In genomic region chr1:157181081-157181480, GRCm38 (mm10) we compare ENCODE assay signal across 10 mouse cellular contexts.
A peak's percentile ranks its signal among the peaks of the same experiment; 100 is the strongest.
DNase-seq lines count a peak whose midpoint lies in the region; ATAC-seq and TF ChIP-seq lines count a peak whose summit lies in the region.
"Had no signal": no experiment of that assay in that cellular context is flagged by ENCODE, and none has a peak within 500 bp of the region (broad histone marks: within the 10 kb centered on the region; RNA-seq: fewer than 3 reads in every experiment).

No protein-coding gene starts in this region.

- H3K4me2 ChIP-seq in forebrain, embryonic 15.5 days (replicated peaks): no peak overlapping the region
- no peak overlapping the region for H3K4me2 ChIP-seq in forebrain, embryonic 11.5 days (ENCODE audit: low read depth, low read length, severe bottlenecking)
- H3K4me2 ChIP-seq in hindbrain, embryonic 16.5 days (ENCODE audit: low read length): no peak overlapping the region
- H3K4me2 ChIP-seq in stomach, postnatal 0 days (replicated peaks; ENCODE audit: low read depth): no peak overlapping the region

- H3K4me3 ChIP-seq in forebrain, embryonic 15.5 days: no peak overlapping the region
- H3K4me3 ChIP-seq in forebrain, embryonic 11.5 days (ENCODE audit: low read depth, low read length): no peak overlapping the region
- no peak overlapping the region for H3K4me3 ChIP-seq in hindbrain, embryonic 16.5 days (ENCODE audit: low read length)
- H3K4me3 ChIP-seq in stomach, postnatal 0 days (ENCODE audit: low read depth, low read length): no peak overlapping the region

- peaks cover 29% of the 10 kb centered on the region for H3K4me1 ChIP-seq in forebrain, embryonic 15.5 days
- H3K4me1 ChIP-seq in forebrain, embryonic 11.5 days (replicated peaks; ENCODE audit: control insufficient read depth, insufficient read depth, low read length): peaks cover 10% of the 10 kb centered on the region
- peaks cover 7% of the 10 kb centered on the region for H3K4me1 ChIP-seq in hindbrain, embryonic 16.5 days (ENCODE audit: control insufficient read depth, insufficient read depth, low read depth, low read length)
- H3K4me1 ChIP-seq in stomach, postnatal 0 days (replicated peaks; ENCODE audit: control insufficient read depth, insufficient read depth): no peaks in the 10 kb centered on the region

- no peak overlapping the region for H3K9ac ChIP-seq in forebrain, embryonic 15.5 days (replicated peaks)
- H3K9ac ChIP-seq in forebrain, embryonic 11.5 days (ENCODE audit: low read length): no peak overlapping the region
- H3K9ac ChIP-seq in hindbrain, embryonic 16.5 days (ENCODE audit: low read depth, low read length): no peak overlapping the region
- H3K9ac ChIP-seq in stomach, postnatal 0 days (ENCODE audit: low read length): no peak overlapping the region

- H3K27ac ChIP-seq in forebrain, embryonic 15.5 days (replicated peaks): peak overlapping the region; percentile 9; the same call in 1 of the 2 replicates
- no peak overlapping the region for H3K27ac ChIP-seq in forebrain, embryonic 11.5 days (ENCODE audit: low read depth, low read length)
- peak overlapping the region; percentile 30 for H3K27ac ChIP-seq in hindbrain, embryonic 16.5 days (ENCODE audit: low read depth, low read length)
- no peak overlapping the region for H3K27ac ChIP-seq in stomach, postnatal 0 days (replicated peaks)

- no peaks in the 10 kb centered on the region for H3K36me3 ChIP-seq in forebrain, embryonic 15.5 days
- no peaks in the 10 kb centered on the region for H3K36me3 ChIP-seq in forebrain, embryonic 11.5 days (ENCODE audit: control insufficient read depth, insufficient read depth, low read length)
- no peaks in the 10 kb centered on the region for H3K36me3 ChIP-seq in hindbrain, embryonic 16.5 days (ENCODE audit: control insufficient read depth, insufficient read depth, low read length)
- no peaks in the 10 kb centered on the region for H3K36me3 ChIP-seq in stomach, postnatal 0 days (ENCODE audit: control insufficient read depth, insufficient read depth, low read length)

- no peak for TF ChIP-seq CTCF in stomach, postnatal 0 days (IDR thresholded peaks at IDR 0.05; ENCODE audit: low read depth)

- H3K9me3 ChIP-seq in forebrain, embryonic 15.5 days: no peaks in the 10 kb centered on the region
- no peaks in the 10 kb centered on the region for H3K9me3 ChIP-seq in forebrain, embryonic 11.5 days (ENCODE audit: control insufficient read depth, low read length)
- H3K9me3 ChIP-seq in hindbrain, embryonic 16.5 days (ENCODE audit: control insufficient read depth, low read length): no peaks in the 10 kb centered on the region
- H3K9me3 ChIP-seq in stomach, postnatal 0 days (ENCODE audit: control insufficient read depth, low read length): no peaks in the 10 kb centered on the region

- no peak for TF ChIP-seq EP300 in stomach, postnatal 0 days (optimal IDR thresholded peaks at IDR 0.05)

- no peak for DNase-seq in forebrain, embryonic 11.5 days (ENCODE audit: low spot score)
- DNase-seq in right cerebral cortex, postnatal 10 days (ENCODE audit: low spot score in 2 of 2): peak; percentile 46 to 47
- DNase-seq in right cerebral cortex, postnatal 36 days (ENCODE audit: low spot score in 2 of 2): no peak
- DNase-seq in stomach, postnatal 0 days (ENCODE audit: low spot score): peak; percentile 34
- no peak for DNase-seq in thymus, postnatal 0 days (ENCODE audit: low spot score)
- DNase-seq: kidney, postnatal 14 days; thymus, postnatal 4 days had no signal

- no peak for ATAC-seq in forebrain, embryonic 15.5 days (replicated peaks)
- ATAC-seq in forebrain, embryonic 11.5 days (replicated peaks; ENCODE audit: low FRiP score): no peak; the same call in 1 of the 2 replicates
- ATAC-seq in hindbrain, embryonic 16.5 days: peak; percentile 63
- ATAC-seq in stomach, postnatal 0 days (ENCODE audit: low FRiP score, low TSS enrichment): no peak
- ATAC-seq in megakaryocyte progenitor cell, adult 5-6 weeks (replicated peaks; ENCODE audit: poor library complexity): no peak

- H3K27me3 ChIP-seq in forebrain, embryonic 15.5 days: no peaks in the 10 kb centered on the region
- H3K27me3 ChIP-seq in forebrain, embryonic 11.5 days (ENCODE audit: control insufficient read depth, insufficient read depth, low read length): no peaks in the 10 kb centered on the region
- no peaks in the 10 kb centered on the region for H3K27me3 ChIP-seq in hindbrain, embryonic 16.5 days (replicated peaks; ENCODE audit: control insufficient read depth, insufficient read depth, low read length)
- H3K27me3 ChIP-seq in stomach, postnatal 0 days (ENCODE audit: control insufficient read depth, insufficient read depth, low read length): no peaks in the 10 kb centered on the region

Comparison
In these comparisons a context has a peak if more than half of its experiments do, and no peak if none do; other contexts are left out.
1. H3K27ac ChIP-seq: peak in forebrain, embryonic 15.5 days (single experiment) and hindbrain, embryonic 16.5 days (single experiment); none in forebrain, embryonic 11.5 days (single experiment) and stomach, postnatal 0 days (single experiment).
2. DNase-seq: peak in right cerebral cortex, postnatal 10 days (2 of 2) and stomach, postnatal 0 days (single experiment); none in forebrain, embryonic 11.5 days (single experiment), right cerebral cortex, postnatal 36 days (0 of 2) and thymus, postnatal 0 days (single experiment).